Comparison of ENCODE assay signal across 8 mouse cellular contexts in the genomic region with DNA sequence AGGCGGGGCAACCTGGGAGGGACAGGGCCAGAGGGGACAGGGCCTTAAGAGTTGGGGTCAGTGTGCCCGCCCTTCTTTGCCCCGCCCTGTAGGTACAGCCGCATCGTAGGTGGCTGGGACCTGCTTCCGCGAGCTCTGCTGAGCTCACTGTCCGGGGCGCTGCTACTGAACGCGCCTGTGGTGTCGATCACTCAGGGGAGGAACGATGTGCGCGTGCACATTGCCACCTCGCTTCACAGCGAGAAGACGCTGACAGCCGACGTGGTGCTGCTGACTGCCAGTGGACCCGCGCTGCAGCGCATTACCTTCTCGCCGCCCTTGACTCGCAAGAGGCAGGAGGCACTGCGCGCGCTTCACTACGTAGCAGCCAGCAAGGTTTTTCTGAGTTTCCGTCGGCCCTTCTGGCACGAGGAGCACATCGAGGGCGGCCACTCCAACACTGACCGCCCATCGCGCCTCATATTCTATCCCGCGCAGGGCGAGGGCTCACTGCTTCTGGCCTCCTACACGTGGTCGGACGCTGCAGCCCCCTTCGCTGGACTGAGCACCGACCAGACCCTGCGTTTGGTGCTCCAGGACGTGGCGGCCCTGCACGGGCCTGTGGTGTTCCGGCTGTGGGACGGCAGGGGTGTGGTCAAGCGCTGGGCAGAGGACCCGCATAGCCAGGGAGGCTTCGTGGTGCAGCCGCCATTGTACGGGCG. TPM values are rescaled to one million over a fixed set of nuclear protein-coding genes. Genes with fewer than 3 reads are reported as not detected.
DNase-seq lines count a peak whose midpoint lies in the region; ATAC-seq lines count a peak whose summit lies in the region.

No protein-coding gene starts in this region.

- 2% methylated on average over 58 of the region's 58 CpGs for WGBS in limb, embryonic 15.5 days
- 1% methylated on average over 56 of the region's 58 CpGs for WGBS in midbrain, embryonic 15.5 days
- 3% methylated on average over 58 of the region's 58 CpGs for WGBS in stomach, embryonic 16.5 days

- H3K27me3 ChIP-seq in limb, embryonic 15.5 days, result peaks cover 38% of the 10 kb centered on the region
- peaks cover 22% of the 10 kb centered on the region for H3K27me3 ChIP-seq in midbrain, embryonic 15.5 days (replicated peaks)
- H3K27me3 ChIP-seq in stomach, embryonic 16.5 days (ENCODE audit: control insufficient read depth, insufficient read depth, low read length), result no peaks in the 10 kb centered on the region; the same call in 1 of the 2 replicates

- peak overlapping the region; percentile 31 for H3K9ac ChIP-seq in limb, embryonic 15.5 days
- peak overlapping the region; percentile 38 for H3K9ac ChIP-seq in midbrain, embryonic 15.5 days
- peak overlapping the region; percentile 61 for H3K9ac ChIP-seq in stomach, embryonic 16.5 days (ENCODE audit: low read length)

- peak; percentile 60 to 79 for DNase-seq in adrenal gland, adult (ENCODE audit: inconsistent age in 2 of 2, low spot score in 1 of 2)
- no peak for DNase-seq in adrenal gland, adult 18-20 months (ENCODE audit: low spot score in 2 of 2)
- DNase-seq in urinary bladder, postnatal 14 days (ENCODE audit: low spot score), result peak; percentile 34
- DNase-seq in urinary bladder, postnatal 36 days (ENCODE audit: low spot score in 2 of 2), result no peak

- H3K27ac ChIP-seq in limb, embryonic 15.5 days, result no peak overlapping the region
- H3K27ac ChIP-seq in midbrain, embryonic 15.5 days, result no peak overlapping the region
- H3K27ac ChIP-seq in stomach, embryonic 16.5 days (ENCODE audit: low read length), result no peak overlapping the region

- H3K36me3 ChIP-seq in limb, embryonic 15.5 days, result peaks cover 44% of the 10 kb centered on the region
- peaks cover 33% of the 10 kb centered on the region; the same call in 1 of the 2 replicates for H3K36me3 ChIP-seq in midbrain, embryonic 15.5 days (replicated peaks)
- 0 out of 2 replicates have a peak, but pooled peaks cover 8% of the 10 kb centered on the region for H3K36me3 ChIP-seq in stomach, embryonic 16.5 days (ENCODE audit: control insufficient read depth, insufficient read depth, low read length)

- peak overlapping the region; percentile 75 for H3K4me2 ChIP-seq in limb, embryonic 15.5 days
- H3K4me2 ChIP-seq in midbrain, embryonic 15.5 days, result peak overlapping the region; percentile 50
- peak overlapping the region; percentile 68 for H3K4me2 ChIP-seq in stomach, embryonic 16.5 days (ENCODE audit: low read depth, low read length)

- peaks cover 15% of the 10 kb centered on the region for H3K4me1 ChIP-seq in limb, embryonic 15.5 days
- H3K4me1 ChIP-seq in midbrain, embryonic 15.5 days, result peaks cover 14% of the 10 kb centered on the region
- H3K4me1 ChIP-seq in stomach, embryonic 16.5 days (ENCODE audit: control insufficient read depth, insufficient read depth, low read length), result peaks cover 10% of the 10 kb centered on the region

- H3K4me3 ChIP-seq in limb, embryonic 15.5 days, result peak overlapping the region; percentile 33
- H3K4me3 ChIP-seq in midbrain, embryonic 15.5 days, result peak overlapping the region; percentile 28
- H3K4me3 ChIP-seq in stomach, embryonic 16.5 days (replicated peaks; ENCODE audit: low read length), result peak overlapping the region; percentile 39

- ATAC-seq in hematopoietic stem cell, adult 5-6 weeks (replicated peaks in 1 of 2; ENCODE audit: insufficient read depth in 1 of 2, low FRiP score in 2 of 2, low TSS enrichment in 1 of 2, low read depth in 1 of 2, poor library complexity in 2 of 2, severe bottlenecking in 2 of 2), result peak; percentile 43 to 48
- peak; percentile 6; the same call in 1 of the 2 replicates for ATAC-seq in limb, embryonic 15.5 days (ENCODE audit: insufficient number of reproducible peaks, low FRiP score, low TSS enrichment, low read depth)
- peak; percentile 57 for ATAC-seq in midbrain, embryonic 15.5 days (replicated peaks)
- peak; percentile 49; the same call in 1 of the 2 replicates for ATAC-seq in stomach, embryonic 16.5 days (ENCODE audit: insufficient read depth, low FRiP score)

- no peaks in the 10 kb centered on the region for H3K9me3 ChIP-seq in limb, embryonic 15.5 days
- H3K9me3 ChIP-seq in midbrain, embryonic 15.5 days, result no peaks in the 10 kb centered on the region
- no peaks in the 10 kb centered on the region for H3K9me3 ChIP-seq in stomach, embryonic 16.5 days (replicated peaks; ENCODE audit: control insufficient read depth, low read length)

RNA-seq across cellular contexts. Expression of a gene that starts 9.2 kb away (rescaled TPM):
- total RNA-seq in adrenal gland, adult 18-20 months (2021), result 100 to 1,000 TPM in 1 of 2 experiments, 10 to 100 TPM in 1; 86.3 to 128 TPM
- 32.6 and 38.0 TPM in 2 replicates for total RNA-seq in hematopoietic stem cell, adult 5-6 weeks (2017)
- polyA plus RNA-seq in limb, embryonic 15.5 days (2015; fragmentation: Nextera tagmentation; extraction: Ambion mirVana), result 118 and 124 TPM in 2 replicates
- polyA plus RNA-seq in midbrain, embryonic 15.5 days (2015; fragmentation: Nextera tagmentation; extraction: Ambion mirVana), result 89.7 and 91.1 TPM in 2 replicates
- polyA plus RNA-seq in stomach, embryonic 16.5 days (2015; fragmentation: Nextera tagmentation; extraction: Ambion mirVana), result 73.5 and 83.1 TPM in 2 replicates

RNA-seq across cellular contexts. Expression of a gene that starts 9.2 kb away (rescaled TPM):
- 10 to 100 TPM; 48.1 to 60.2 TPM for total RNA-seq in adrenal gland, adult 18-20 months (2021)
- 21.6 and 29.3 TPM in 2 replicates for total RNA-seq in hematopoietic stem cell, adult 5-6 weeks (2017)
- polyA plus RNA-seq in limb, embryonic 15.5 days (2015; fragmentation: Nextera tagmentation; extraction: Ambion mirVana), result 82.6 and 89.6 TPM in 2 replicates
- 121 and 122 TPM in 2 replicates for polyA plus RNA-seq in midbrain, embryonic 15.5 days (2015; fragmentation: Nextera tagmentation; extraction: Ambion mirVana)
- polyA plus RNA-seq in stomach, embryonic 16.5 days (2015; fragmentation: Nextera tagmentation; extraction: Ambion mirVana), result 71.7 and 74.1 TPM in 2 replicates

RNA-seq across cellular contexts. Expression of a gene that starts 17.3 kb away (rescaled TPM):
- total RNA-seq in adrenal gland, adult 18-20 months (2021), result 10 to 100 TPM; 33.8 to 40.8 TPM
- total RNA-seq in hematopoietic stem cell, adult 5-6 weeks (2017), result 27.8 and 30.0 TPM in 2 replicates
- polyA plus RNA-seq in limb, embryonic 15.5 days (2015; fragmentation: Nextera tagmentation; extraction: Ambion mirVana), result 29.7 and 29.8 TPM in 2 replicates
- 30.5 and 32.8 TPM in 2 replicates for polyA plus RNA-seq in midbrain, embryonic 15.5 days (2015; fragmentation: Nextera tagmentation; extraction: Ambion mirVana)
- 32.6 and 34.8 TPM in 2 replicates for polyA plus RNA-seq in stomach, embryonic 16.5 days (2015; fragmentation: Nextera tagmentation; extraction: Ambion mirVana)

RNA-seq across cellular contexts. Expression of a gene that starts 23.2 kb away (rescaled TPM):
- 100 to 1,000 TPM; 136 to 217 TPM for total RNA-seq in adrenal gland, adult 18-20 months (2021)
- 3.1 and 3.3 TPM in 2 replicates for total RNA-seq in hematopoietic stem cell, adult 5-6 weeks (2017)
- 5.7 and 6.2 TPM in 2 replicates for polyA plus RNA-seq in limb, embryonic 15.5 days (2015; fragmentation: Nextera tagmentation; extraction: Ambion mirVana)
- polyA plus RNA-seq in midbrain, embryonic 15.5 days (2015; fragmentation: Nextera tagmentation; extraction: Ambion mirVana), result 2.8 and 3.9 TPM in 2 replicates
- polyA plus RNA-seq in stomach, embryonic 16.5 days (2015; fragmentation: Nextera tagmentation; extraction: Ambion mirVana), result 3.8 and 4.6 TPM in 2 replicates

RNA-seq across cellular contexts. Expression of a gene that starts 23.5 kb away (rescaled TPM):
- total RNA-seq in adrenal gland, adult 18-20 months (2021), result 1 to 10 TPM; 1.6 to 2.6 TPM
- total RNA-seq in hematopoietic stem cell, adult 5-6 weeks (2017), result 1.3 TPM in 1 of 2 replicates, not detected in the other
- polyA plus RNA-seq in limb, embryonic 15.5 days (2015; fragmentation: Nextera tagmentation; extraction: Ambion mirVana), result 1.0 and 1.6 TPM in 2 replicates
- 1.6 and 2.2 TPM in 2 replicates for polyA plus RNA-seq in midbrain, embryonic 15.5 days (2015; fragmentation: Nextera tagmentation; extraction: Ambion mirVana)
- polyA plus RNA-seq in stomach, embryonic 16.5 days (2015; fragmentation: Nextera tagmentation; extraction: Ambion mirVana), result 0.88 and 1.3 TPM in 2 replicates

Comparison
In these comparisons a context has a peak if more than half of its experiments do, and no peak if none do; other contexts are left out.
1. DNase-seq: peak in adrenal gland, adult (2 of 2) and urinary bladder, postnatal 14 days (single experiment); none in adrenal gland, adult 18-20 months (0 of 2) and urinary bladder, postnatal 36 days (0 of 2).
2. ATAC-seq: peak in every context shown above with its lines; median percentile 57 in midbrain, embryonic 15.5 days; 49 in stomach, embryonic 16.5 days; 46 in hematopoietic stem cell, adult 5-6 weeks; 6 in limb, embryonic 15.5 days.
3. Peak in every context shown above with its lines, with median percentiles within 50 percentile points of each other: H3K4me2 ChIP-seq, H3K4me3 ChIP-seq and H3K9ac ChIP-seq.